Mouse (Mus musculus): ENCODE data around the gene Cks1b.

The Cks1b gene

DNA sequence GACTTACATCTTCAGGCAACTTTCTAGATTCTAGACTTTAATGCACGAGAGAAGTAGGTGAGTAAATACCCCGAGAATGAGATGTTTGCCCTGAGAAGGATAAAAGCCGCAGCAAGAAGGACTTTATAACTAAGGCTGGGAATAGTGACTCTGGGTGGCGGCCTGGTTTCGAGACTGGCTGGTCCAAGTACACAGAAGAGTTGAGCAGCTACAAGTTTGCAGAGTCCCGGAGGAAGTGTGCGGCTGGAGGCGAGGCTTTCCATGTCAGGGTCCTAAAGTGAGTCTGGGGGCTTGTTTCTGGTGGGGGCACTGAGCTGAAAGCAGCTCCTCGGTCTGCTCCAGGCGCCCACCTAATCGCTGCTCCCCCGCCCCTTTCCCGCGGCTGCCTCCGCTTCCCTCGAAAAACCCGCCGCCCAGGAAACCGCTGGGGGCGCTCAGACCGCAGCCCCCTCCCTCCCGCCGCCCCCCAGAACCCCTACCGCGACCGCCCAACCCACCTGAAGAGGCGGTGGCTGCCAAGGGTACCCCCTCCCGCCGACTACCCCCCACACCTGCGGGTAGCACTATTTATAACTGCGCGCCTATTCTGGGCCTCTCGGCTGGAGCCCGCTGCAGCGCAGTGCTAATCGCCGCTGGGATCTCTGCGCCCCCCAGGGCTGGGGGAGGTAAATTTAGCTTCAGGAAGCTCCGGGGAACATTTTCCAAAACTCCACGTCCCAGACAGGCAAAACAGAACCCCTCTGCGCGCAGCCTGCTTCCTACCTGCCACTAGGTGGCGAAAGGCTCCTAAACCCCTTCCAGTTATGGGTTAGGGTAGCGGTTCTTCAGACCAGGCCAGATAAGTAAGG is 22.2 kb downstream of the Cks1b start:
- ATAC-seq (ENCODE audit: low TSS enrichment) = no peak

DNA sequence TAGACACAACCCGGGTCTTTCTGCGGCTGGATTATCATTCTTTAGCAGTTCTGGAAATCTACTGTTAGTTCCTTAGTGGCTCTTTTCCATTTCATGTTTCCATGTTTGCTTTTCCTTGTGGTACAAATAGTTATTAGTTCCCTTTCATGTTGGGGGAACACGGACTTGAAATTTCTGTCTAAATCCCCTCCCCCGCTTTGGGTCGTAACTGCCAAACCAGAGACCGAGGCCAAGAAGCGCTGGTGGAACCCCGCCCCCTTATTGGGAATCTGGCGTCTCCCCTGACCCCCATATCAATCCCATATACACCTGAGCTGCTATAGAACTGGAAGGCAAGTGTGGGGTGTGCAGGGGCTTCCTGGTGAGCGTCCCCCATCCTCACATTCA is 22.8 kb downstream of the Cks1b start:
- ATAC-seq (ENCODE audit: low TSS enrichment) = no peak

DNA sequence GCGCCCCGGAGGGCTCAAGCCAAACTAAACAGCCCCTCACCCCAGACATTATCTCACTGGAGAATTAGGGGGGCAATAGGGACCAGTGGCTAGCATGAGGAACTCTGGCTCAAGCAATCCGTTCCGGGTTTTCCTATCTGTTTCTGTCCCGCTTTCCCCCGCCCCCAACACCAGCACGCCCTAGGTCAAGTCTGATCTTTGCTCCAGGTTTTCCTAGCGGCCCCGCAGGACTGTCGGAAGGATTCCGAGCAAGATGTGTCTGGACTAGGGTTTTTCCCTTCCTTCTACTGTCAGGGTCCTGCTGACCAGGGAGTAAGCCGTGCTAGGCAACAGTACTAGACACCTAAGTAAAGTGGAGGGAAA is 23.3 kb downstream of the Cks1b start:
- 0 out of 2 replicates have a peak, but pooled peaks have one; percentile 3 for ATAC-seq (ENCODE audit: low TSS enrichment)

DNA sequence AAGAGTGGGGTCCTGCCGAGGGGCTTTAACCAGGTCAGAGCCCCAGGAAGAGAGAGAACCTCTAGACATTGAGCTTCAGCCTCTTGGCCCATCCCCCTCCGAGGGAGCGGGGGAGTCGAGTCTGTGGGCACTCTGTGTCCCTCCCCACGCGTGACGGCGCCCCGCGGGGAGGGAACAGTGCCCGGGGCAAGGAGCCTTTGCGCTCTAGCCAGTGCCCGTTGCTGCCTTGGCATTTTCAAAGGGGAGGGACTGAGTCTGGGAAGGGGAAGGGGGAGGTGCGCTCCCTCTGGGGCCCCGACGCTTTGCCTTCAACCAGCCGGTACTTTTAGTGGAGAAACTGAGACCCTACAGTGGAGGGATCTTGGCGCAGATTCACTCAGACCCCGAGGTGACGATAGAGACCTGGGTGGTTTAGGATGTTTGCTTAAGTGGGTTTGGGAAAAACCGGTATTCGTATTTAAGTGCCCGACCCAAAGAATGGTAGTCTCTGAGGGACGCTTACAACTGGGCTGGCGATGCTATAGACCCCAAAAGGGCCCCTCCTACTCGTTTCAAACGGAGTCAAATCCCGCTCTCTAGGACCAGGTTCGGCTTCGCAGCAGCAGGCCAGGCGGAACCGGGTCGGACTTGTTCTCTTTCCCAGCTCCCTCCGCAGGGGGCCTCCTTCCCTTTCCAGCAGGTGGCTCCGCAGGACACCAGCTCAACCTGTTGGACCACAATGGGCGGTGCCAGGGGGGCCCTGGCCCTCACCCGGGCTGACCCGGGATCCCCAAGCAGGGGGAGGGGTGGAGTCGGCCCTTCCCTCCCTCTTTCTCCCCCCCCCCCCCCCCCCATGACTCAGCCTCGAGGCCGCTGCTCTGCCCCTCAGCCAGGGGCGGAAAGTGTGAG is 23.9 kb downstream of the Cks1b start, which contains the start of gene Zbtb7b:
TSS of gene Zbtb7b (minus strand) at position 771 of the 888 bp plus-strand sequence.
- peak; percentile 17 for ATAC-seq (ENCODE audit: low TSS enrichment)

DNA sequence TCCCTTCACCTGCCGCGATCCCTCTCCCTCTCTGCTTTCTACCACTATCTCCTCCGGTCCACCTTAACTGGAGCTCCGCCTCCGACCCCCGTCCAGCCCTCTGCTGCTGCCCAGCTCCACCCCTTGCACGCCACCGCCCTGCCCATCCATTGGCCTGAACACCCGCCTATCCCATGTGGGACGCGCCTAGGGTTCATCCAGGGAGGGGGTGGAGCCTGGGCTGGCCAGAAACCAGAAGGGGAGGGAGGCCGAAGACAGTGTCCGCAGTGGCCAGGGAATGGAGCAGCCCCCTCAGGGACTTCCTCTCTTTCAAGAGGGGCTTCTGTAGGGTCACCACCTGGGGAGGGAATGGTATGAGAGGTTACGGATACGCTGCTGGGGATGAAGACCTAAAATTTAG is 24.6 kb downstream of the Cks1b start:
- ATAC-seq (ENCODE audit: low TSS enrichment) = peak; percentile 83

DNA sequence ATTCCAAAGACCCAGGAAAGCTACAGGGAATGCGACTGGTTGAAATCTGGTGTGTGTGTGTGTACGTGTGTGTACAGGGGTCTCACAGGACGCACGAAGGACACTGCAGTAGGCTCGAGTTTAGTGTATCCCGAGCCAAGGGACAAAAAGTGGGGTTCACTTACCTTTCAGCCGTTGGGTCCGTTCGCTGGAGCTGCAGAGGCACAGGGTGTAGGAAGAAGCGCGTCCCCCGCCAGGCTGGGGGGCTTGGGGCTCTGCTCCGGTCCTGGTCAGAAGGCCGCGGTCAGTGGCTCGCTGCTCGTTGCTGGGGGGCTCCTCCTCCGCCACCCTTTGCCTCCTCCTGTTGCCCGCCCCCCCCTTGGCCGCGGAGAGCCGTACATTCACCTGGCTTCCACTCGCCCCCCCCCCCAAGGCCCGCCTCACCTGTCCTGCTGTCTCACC is 25.3 kb downstream of the Cks1b start:
- no peak for ATAC-seq (ENCODE audit: low TSS enrichment)

DNA sequence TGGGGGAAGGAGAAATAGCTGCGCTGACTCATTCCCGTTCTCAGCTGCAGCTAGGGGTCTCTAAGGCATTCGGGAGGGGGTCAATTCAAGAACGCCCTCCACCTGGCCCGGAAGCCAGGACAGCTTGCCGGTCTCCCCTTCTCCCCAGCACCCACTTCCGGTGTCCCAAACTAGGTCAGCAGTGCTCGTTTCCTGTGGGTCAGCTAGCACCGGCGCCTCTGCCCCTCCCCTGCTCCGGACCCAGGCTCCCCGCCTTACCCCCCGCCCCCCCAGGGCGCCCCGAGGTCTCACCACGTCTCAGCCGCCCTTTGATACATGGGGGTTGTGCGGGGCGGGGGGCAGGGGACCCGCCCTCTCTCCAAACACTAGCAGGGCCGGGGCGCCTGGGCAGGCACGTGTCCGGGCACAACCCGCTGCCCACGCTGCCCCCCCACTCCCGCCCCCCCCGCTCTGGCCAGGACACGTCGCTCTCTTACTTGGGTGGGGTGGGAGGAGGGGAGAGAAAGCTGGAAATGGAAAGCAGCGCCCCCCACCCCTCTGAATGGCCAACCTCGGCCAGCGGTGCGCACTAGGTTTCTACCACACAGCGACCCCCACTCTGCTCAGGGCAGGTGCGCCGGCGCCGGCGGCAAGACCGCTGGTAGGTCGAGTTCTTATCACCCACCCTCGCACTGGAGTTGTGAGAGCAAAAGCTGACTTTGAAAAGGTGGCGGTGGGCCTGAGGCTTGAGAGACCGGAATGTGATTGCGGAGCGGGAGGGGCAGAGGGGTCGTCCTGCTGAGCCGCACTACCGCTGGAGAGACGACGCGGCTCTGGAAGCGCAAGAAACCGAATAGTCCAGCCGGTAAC is 26.3 kb downstream of the Cks1b start:
- ATAC-seq (ENCODE audit: low TSS enrichment) = no peak

DNA sequence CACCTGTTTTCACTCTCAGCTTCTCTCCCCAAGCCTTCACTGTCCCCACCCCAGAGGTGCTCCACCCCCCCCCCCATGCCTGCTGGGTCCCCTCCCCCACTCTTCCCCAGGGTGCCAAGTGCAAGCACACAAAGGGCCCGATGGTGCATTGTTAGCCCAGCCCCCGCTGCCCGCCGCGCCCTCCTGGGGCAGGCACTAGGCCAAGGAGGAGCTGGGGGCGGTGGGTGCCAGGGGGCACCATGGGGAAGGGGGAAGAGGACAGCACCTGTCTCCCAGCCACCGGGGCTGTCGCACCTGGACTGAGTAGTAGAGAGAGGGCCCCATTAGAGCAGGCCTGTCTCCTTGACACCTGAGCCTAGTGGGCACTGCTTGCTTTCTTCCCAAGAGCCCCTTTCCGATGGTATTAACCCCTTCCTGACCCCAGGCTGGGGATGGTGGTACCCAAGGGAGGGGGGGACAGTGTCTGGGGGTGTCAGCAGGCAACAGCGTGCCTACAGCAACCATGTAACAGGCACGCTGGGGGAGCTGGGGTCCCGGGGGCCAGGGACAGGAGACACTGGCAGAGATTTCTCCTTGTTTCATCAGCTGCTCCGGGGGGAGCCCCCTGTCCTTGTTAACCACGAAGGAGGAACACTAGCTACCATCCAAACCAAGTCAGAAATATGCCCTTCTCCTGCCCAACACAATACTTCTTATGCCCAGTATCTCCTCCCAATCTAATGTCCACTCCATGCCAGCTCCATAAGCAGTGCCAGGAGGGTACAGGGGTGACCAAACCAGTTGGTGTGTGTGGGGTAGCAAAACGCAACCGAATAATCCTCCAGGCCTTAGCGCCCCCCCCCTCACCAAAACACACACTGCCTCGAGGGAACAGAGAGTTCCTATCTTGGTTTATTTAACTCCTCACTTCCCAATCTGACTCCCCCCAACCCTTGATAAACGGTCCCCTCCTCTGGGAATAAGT is 27.2 kb downstream of the Cks1b start:
- ATAC-seq (ENCODE audit: low TSS enrichment) = no peak

DNA sequence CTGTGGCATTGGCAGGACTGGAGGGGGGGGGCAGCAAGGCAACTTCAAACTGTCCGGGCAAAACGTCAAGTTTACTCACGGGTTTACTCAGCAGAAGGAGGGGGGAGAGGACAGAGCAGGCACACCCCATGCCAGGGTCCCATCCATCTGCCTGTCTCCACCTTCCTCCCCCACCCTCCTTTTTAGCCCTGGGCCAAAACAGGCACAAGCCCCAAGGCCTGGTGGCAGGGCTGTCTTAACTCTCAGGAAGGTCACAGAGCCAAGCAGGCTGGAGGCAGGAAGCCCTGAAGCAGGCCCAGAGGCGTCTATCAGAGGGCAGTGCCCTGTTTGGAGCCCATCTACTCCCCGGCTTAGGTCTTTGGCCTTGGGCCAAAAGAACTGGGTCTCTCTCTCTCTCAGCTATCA is 28.1 kb downstream of the Cks1b start:
- no peak for ATAC-seq (ENCODE audit: low TSS enrichment)

DNA sequence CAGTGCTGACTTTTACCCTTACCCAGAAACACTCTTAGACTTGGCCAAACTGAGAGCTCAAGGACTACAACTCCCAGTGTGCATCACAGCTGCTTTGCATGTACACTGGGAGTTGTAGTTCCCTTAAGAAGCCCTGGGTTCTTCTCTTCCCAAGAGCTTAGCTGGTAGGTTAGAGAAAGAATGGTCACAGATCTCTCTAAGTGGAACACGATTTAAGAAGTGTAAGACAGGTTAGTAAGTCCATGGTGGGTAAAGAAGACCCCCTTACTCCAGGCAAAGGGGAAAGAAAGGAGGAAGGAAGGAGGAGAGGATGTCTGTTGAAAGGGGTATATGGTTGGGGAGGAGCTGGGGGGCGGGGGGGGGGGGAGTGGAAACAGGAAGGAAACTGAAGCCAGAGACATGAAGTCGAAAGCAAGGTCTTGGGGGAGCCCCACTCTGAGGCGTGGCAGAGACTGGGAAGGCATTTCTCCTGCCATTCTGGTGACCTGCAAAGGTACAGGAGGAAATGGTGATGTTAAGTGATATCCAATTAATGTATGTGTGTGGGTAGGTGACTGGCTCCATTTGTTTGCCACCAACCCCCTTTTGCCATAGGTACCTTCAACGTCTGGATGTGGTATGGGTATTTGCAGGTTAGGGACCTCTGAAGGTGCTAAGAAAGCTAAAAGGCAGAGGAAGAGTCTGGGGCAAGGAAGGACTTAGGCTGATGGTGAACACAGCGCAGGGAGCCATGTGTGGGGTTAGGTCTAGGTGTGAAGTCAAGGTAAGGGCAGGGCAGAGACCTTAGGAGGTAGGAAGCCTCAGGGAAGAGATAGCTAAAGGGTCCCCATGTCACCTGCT is 29.1 kb downstream of the Cks1b start:
- peak; percentile 56 for ATAC-seq (ENCODE audit: low TSS enrichment)

DNA sequence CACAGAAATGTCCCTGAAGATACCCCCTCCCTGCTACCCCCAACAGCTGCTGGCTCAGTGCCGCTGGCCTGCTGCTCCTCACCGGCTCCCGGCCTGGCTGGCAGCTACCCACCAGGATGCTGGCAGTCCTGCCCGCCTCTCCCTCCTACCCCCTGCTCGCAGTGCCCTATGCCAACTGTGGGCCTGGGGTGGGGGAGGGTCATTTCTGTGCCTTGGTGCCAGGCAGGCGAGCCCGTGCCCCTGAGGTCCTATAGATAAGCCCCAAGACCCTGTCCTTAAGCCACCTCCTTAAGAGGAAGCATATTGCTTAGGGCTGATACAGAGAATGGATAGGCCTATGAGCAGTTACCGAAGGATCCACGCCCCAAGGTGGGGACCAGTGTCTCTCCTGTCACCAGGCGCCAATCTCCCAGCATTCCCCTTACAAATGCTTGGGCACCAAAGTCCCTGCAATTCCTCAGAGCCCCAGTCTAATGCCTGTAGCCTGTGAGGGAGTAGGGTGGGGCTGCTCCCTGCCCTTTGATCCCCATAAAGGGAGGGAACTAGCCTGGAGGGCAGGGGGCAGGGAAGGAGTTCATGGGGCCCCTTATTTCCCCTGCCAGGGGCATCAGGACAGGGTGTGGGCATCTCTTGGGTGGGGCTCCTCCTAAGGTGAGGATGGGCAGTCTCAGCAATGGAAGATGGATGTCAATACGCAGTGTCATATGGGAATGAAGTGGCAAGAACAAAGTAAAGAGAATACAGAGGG is 29.9 kb downstream of the Cks1b start:
- ATAC-seq (ENCODE audit: low TSS enrichment) = no peak

DNA sequence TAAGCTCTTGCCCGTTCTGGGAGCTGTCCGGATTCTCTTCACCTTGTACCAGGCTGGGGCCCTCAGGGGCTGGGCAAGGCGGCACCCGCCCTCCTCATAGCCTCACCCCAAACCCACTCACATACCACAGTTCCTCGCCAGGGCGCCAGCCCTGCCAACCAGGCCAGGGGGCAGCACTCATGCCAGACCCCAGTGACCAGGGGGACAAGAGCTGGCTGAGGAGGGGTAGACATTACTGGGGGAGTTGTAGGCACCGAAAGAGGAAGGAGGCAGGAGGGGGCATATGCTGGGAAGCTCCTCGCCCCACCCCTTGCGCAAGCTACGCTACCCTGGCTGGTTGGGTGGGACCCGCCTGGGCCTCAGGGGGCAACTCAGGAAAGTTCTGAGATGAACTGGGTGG is 30.6 kb downstream of the Cks1b start:
- ATAC-seq (ENCODE audit: low TSS enrichment) = no peak

DNA sequence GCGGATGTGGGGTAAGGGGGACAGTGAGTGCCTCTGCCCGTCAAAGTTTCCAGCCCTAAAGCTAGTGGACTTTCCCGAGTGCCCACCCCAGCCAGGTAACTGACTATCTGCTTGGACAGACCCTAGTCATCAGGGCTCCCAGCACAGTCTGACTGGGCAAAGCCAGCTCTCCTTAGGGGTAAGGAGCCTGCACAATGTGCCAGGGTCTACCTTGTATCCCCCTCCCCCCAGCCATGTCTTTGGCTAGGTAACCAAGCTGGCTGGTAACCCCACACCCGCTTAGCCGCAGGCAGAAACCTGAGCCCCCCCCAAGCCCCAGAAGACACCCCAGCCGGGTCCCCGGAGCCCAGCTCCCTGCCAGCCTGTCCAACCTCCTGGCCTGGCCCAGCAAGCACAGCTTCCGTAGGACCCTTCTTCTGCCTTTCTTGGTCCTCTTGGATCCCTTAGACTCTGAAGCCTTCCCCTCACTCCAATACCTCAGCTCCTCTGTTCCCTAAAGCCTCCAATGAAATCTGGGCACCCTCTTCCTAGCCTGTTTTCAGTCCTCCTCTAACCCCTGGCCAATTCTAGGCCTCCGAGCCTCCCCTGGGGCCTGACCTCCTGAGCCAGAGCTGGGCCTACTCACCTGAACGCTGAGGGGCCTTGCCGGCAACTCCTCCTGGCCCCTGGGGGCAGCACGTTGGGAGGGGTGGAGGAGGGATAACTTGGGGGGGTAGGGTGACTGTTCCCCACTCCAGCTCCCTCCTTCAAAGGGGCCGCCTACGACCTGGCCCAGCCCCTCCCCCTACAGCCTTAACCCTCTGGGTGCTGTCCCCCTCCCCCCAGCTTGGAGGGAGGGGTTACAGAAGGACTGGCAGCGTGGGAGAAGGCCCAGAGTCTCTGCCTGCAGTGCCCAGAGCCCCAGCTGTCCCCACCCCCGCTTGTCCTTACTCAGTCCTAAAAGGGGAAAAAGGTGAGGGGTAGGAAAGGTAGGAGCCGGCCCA is 31.5 kb downstream of the Cks1b start:
- ATAC-seq (ENCODE audit: low TSS enrichment) = no peak

DNA sequence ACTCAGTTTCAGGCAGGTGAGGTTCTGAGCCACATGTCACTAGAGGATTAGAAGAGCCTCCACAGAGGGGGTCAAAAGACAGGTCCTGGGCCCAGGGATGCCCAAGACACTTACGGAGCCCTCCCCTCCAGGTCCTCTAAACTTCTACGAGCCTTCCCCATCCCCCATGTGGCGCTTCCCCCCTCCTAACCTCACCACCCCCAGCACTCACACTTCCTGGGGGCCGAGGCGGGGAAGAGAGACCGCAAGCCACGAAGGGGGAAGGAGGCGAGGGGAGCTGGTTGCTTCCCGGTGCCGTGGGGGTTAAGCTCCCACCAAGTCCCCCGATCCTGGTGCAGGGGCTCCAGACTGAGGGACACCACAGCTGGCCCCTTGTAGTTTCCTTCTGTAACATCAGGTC is 32.7 kb downstream of the Cks1b start:
- ATAC-seq (ENCODE audit: low TSS enrichment) = no peak

DNA sequence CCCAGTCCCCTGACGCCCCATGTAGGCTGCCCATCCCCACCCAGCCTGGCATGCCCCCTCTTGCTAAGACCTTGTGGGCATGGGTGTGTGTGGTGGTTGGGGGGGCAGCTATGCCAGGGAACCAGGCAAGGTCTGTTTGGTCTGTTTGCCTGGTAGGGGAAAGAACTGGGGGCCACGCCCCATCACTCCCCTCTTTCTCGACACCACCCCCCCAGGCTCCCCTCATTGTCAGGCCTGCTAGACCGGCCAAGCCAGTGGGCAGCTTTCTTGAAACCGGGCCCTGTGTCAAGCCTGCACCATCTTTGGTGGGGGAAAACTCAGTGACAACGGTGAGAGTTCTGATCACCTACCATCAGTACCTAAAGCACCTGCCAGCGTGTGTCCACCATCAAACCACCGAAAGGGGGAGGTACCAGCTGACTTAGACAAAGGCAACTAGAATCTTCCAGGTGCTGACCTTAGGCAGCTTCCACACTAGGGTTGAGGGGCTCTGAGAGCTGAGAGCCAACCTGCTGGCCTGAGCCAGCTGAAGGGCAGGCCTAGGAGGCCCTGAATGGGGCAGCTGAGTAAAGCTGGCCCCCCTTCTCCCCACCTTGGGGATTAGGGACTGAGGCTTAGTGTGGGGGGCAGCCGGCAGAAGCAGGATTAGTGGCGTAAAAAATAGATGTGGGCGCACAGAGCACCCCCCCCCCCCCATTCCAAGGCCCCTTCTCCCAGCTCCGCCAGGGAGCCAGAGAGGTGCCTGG is 33.7 kb downstream of the Cks1b start:
- ATAC-seq (ENCODE audit: low TSS enrichment) = no peak

DNA sequence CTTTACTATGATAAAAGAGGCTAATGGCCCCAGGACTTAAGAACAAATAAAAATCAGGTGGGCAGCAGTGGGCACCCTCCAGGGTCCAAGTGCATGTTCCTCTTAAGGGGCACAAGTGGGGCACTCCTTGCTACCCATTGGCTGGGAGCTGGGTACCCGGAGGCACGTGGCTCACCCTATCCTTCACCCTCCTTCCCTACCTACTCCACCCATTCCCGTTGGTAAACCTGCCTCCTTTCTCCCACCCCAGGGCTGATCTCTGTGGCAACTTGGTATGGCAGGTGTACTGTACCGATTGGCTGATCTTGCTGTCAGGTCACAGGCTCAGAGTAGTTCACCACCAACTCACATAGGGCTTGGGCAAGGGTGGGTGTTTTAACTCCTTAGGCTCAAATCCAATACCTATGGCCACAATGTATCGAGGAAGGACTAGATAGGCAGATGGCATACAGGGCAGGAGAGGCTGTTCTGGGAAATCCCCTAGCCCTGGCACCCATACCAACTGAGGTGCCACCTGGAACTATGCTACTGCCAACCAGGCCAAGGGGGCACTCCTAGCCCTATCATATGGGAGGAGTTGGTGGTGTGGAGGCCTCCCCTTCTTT is 34.4 kb downstream of the Cks1b start:
- ATAC-seq (ENCODE audit: low TSS enrichment) = no peak

DNA sequence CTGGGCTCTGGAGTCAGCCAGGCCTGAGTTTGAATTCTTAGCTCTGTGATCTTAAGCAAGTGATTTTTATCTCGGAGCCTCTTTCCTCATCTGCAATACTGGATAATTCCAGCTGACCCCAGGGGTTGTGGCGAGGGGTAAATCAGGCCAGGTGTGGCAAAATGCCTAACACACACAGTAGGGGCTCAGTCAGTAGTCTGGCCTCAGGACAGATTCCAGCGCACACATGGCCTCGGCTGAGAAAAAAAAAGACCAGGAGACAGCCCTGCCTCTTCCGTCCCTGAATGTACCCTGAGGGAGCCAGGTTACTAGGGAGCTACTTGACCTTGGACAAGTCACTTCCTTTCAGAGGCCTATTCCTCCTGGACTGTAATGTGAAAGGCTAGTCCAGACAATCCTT is 35.2 kb downstream of the Cks1b start:
- no peak for ATAC-seq (ENCODE audit: low TSS enrichment)

Measured in frontal cortex, adult (tissue).